8 mouse cellular contexts compared by ENCODE assay signal in genomic region chr9:102834742-102835591, GRCm38 (mm10). TPM values are rescaled to one million over a fixed set of nuclear protein-coding genes. Genes with fewer than 3 reads are reported as not detected.
DNase-seq lines count a peak whose midpoint lies in the region; ATAC-seq lines count a peak whose summit lies in the region.

Gene Ryk, plus strand, starts transcription at chr9:102834917.

- ATAC-seq in lung, embryonic 16.5 days (ENCODE audit: low read depth), result peak; percentile 90

- H3K9ac ChIP-seq in lung, embryonic 16.5 days (ENCODE audit: low read length), result peak within 1 kb of the TSS; percentile 88

- H3K9me3 ChIP-seq in hindbrain, embryonic 10.5 days, result no peaks in the 10 kb centered on the region
- H3K9me3 ChIP-seq in lung, embryonic 16.5 days (ENCODE audit: control insufficient read depth, low read length), result no peaks in the 10 kb centered on the region

- H3K27me3 ChIP-seq in hindbrain, embryonic 10.5 days (ENCODE audit: insufficient read depth, poor library complexity, severe bottlenecking), result no peaks in the 10 kb centered on the region
- no peaks in the 10 kb centered on the region for H3K27me3 ChIP-seq in lung, embryonic 16.5 days (ENCODE audit: control insufficient read depth, insufficient read depth, low read depth, low read length)

- peaks cover 38% of the 10 kb centered on the region for H3K4me1 ChIP-seq in hindbrain, embryonic 10.5 days (replicated peaks)
- peaks cover 24% of the 10 kb centered on the region for H3K4me1 ChIP-seq in lung, embryonic 16.5 days (replicated peaks; ENCODE audit: control insufficient read depth, insufficient read depth, low read length)

- 1% methylated on average over 119 of the region's 119 CpGs for WGBS in hindbrain, embryonic 10.5 days
- under 1% methylated on average over 60 of the region's 119 CpGs for WGBS in lung, embryonic 16.5 days

- peak; percentile 78 for DNase-seq in R1 (ENCODE audit: low read depth, low spot score)
- DNase-seq in cerebellum, adult 9-10 months, result peak; percentile 84
- peak; percentile 63 to 78 for DNase-seq in frontal cortex, postnatal 10 days (ENCODE audit: low spot score in 2 of 2)
- peak; percentile 74 for DNase-seq in hindbrain, embryonic 10.5 days (ENCODE audit: low spot score)
- DNase-seq in layer of hippocampus, postnatal 10 days (ENCODE audit: low spot score in 2 of 2), result peak; percentile 71 to 87
- DNase-seq in retina, postnatal 1 day, result peak; percentile 90
- DNase-seq in urinary bladder, postnatal 14 days (ENCODE audit: low spot score), result peak; percentile 67

- H3K36me3 ChIP-seq in hindbrain, embryonic 10.5 days, result no peaks in the 10 kb centered on the region
- H3K36me3 ChIP-seq in lung, embryonic 16.5 days (ENCODE audit: control insufficient read depth, insufficient read depth, low read length), result no peaks in the 10 kb centered on the region

- peak within 1 kb of the TSS; percentile 96 for H3K27ac ChIP-seq in hindbrain, embryonic 10.5 days
- peak within 1 kb of the TSS; percentile 89 for H3K27ac ChIP-seq in lung, embryonic 16.5 days (ENCODE audit: low read length)

- peak within 1 kb of the TSS; percentile 85 for H3K4me2 ChIP-seq in lung, embryonic 16.5 days (ENCODE audit: low read depth, low read length)

- peak within 1 kb of the TSS; percentile 99 for H3K4me3 ChIP-seq in hindbrain, embryonic 10.5 days
- peak within 1 kb of the TSS; percentile 71 for H3K4me3 ChIP-seq in lung, embryonic 16.5 days (ENCODE audit: low read length)

RNA-seq across cellular contexts. Expression of gene Ryk, which starts in this region (rescaled TPM):
- polyA plus RNA-seq in hindbrain, embryonic 10.5 days (2016; fragmentation: Nextera tagmentation; extraction: Ambion mirVana), result 13.3 and 13.9 TPM in 2 replicates
- total RNA-seq in layer of hippocampus, postnatal 10 days (2021), result 10 to 100 TPM; 36.2 to 38.6 TPM
- 18.4 and 20.3 TPM in 2 replicates for polyA plus RNA-seq in lung, embryonic 16.5 days (2015; fragmentation: Nextera tagmentation; extraction: Ambion mirVana)

Comparison
In these comparisons a context has a peak if more than half of its experiments do, and no peak if none do; other contexts are left out.
1. Peak in every context shown above with its lines: DNase-seq, ATAC-seq, H3K4me3 ChIP-seq and H3K27ac ChIP-seq.